Mouse (Mus musculus) layer of hippocampus, postnatal 36 days (tissue): ENCODE measurements around the gene Metrnl. TPM values are rescaled to one million over a fixed set of nuclear protein-coding genes. Genes with fewer than 3 reads are reported as not detected.
"Not testable (repeated sequence)": the region's sequence is repeated elsewhere in the genome, so short reads cannot be mapped to it uniquely, and the experiment has no call there.

ENCODE experiments used
- DNase-seq, 2 experiments: peaks; one replicate each; pipeline ENCODE4 v3.0.0; 2022
- total RNA-seq, 2 experiments: library from RNA; stranded (reverse); gene quantifications; 2 replicates each; pipeline ENCODE4 v1.2.3; 2021

The Metrnl gene
- 10 to 100 TPM in 1 of 2 experiments, 1 to 10 TPM in 1; 9.2 to 10.2 TPM for total RNA-seq

DNA sequence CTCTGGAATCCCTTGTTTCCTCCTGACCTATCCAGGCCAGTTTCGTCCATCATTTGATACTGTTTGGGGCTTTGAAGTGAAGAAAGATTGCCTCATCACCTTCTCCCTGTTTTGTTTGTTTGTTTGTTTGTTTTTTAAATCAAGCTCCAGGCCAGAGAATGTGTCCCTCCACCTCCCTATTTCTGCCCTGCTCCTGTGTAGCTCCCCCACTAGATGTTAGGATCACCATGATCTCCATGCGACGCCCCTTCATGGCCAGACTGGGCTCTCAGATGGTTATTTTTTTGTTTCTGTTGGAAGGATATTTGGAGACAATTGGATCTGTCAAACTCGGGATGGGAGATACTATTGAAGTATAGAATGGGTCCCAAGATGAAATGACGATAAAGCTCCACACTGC lies at the start of gene Metrnl:
Metrnl (plus strand) TSS at position 301 of the 400 bp plus-strand sequence.
- no peak for DNase-seq

DNA sequence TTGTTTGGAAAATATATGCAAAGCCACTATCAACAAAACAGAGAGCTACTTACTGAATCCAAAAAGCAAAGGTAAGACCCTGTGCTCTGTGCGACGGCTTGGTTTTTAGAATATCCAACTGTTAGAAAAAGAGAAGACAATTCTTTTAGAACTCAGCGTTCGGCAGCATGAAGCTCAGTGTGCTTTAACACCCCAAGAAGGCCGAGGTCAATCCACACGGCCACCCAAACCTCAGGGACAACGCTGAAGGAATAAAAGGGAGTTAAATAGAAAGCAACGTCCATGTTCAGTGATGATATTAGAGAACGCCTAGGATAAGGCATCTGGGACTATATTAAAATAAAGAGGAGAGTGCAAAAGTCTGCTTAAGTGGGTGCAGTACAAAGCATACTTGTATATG lies 49.8 kb upstream of the Metrnl start:
- no peak for DNase-seq

DNA sequence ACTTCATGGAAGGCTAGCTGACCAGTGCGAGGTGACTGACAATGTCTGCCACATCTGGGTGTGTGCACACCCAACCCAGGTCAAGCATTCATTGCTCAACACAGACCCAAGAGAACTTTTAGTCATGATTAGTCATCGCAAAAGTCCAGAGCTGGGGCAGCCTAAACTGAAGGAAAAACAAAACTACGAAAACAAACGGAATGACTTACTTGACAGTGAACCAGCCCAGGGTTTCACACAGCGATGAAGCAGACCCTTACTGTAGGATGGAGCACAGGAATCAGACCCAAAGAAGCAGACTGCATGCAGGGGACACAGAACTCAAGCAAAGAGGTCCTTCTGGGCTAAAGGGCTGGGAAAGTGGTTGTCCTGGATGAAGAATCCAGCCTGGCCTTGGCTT lies 49.4 kb upstream of the Metrnl start:
- DNase-seq = no peak

DNA sequence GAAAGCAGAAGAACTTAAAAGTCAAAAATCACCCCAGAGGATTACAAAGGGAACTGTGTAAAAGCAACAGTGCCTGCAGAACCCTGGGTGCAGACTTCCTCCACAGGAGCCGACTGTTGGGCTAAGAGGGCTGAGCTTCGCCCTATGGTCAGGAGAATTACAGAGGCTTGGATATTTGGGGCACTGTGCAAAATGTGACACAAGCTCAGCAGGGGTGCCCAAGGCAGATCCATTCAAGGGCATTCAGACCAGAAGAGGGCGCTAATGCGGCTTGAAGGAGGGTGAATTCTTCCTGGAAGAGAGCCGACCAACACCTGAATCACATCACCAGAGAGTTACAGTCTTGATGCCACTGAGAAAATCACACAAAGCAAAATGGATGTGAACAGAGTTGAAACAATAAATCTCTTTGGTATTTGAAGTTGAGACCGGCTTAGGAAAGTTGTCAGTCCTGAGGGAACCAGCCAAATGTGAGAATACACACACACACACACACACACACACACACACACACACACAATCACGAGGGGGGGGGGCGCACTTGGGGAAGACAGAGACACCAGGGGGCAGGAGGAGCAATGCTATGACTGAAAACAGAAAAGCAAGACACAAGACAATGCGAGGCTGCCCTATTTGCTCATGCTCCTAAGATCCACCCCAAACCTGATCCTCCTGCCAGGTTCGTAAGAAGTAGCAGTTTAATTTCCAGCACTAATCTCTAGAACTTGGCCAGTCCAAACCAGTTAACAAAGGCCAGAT lies 48.6 kb upstream of the Metrnl start:
- no peak for DNase-seq

DNA sequence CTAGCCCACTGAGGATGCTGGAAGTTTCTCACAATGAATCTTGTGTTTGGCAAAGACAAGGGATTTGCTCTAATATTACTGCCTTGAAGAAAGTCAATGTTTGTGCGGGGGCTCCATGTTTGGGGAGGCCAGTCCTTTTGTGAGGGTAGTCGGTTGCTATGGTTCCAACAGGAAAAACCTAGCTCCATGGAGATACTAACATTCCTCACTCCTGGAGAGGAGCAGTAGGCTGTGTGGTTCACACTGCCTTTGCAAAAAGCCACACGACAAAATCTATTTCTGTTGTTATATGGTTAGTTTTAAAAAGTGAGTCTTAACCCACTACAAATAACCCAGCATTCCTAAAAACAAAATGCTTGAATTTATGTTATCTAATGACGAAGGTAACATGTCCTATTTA lies 47.7 kb upstream of the Metrnl start:
- DNase-seq = no peak

DNA sequence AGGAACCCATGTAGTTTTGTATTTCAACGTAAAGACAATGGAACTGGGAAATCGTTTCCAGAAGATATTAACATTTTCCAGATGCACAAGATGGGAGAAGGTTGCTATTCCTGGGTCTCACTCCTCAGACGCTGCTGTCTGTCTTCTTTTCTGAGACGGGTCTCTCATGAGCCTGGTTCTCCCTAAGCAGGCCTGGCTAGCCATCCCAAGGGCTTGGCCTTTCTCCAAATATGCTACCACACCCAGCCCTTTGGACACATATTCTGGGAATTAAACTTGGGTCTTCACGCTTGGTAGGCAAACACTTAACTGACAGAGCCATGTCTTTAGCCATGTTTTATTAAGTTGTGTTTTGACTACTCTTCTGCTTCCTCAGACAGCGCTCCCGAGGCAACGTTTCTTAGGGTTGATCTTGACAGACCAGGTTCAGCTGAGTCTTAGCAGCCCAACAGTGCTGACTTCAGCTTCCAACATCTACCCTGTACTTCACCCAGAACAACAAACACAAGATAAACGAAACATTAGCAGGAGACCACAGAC lies 46.9 kb upstream of the Metrnl start:
- DNase-seq = no peak

DNA sequence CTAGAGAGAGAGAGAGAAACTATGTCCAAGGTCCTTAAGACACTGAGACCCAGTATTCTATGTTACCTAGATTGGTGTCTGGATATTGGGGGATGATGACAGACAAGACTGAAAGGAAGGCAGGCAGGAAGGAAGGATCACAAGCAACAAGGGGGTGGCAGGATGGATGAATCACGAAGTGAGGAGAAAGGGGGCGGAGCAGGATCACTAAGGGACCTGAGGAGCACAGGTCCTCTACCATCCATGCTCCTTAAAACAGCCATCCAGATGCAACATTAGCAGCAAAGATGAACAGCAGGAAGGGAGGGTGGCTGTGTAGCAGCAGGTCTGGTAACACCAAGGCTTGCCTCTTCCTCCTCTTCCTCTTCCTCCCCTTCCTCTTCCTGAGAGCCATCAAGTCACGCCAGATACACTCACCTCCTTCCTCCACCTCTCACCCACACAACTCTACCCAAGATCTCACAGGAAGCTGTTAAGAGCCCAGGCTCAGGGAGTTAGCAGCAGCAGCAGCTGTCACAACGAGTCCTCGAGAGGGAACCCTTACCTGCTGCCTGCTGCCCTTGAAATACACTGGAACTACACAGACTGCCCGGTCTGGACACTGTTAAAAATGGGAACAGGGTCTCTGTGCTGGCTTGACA lies 46.1 kb upstream of the Metrnl start:
- DNase-seq = no peak

DNA sequence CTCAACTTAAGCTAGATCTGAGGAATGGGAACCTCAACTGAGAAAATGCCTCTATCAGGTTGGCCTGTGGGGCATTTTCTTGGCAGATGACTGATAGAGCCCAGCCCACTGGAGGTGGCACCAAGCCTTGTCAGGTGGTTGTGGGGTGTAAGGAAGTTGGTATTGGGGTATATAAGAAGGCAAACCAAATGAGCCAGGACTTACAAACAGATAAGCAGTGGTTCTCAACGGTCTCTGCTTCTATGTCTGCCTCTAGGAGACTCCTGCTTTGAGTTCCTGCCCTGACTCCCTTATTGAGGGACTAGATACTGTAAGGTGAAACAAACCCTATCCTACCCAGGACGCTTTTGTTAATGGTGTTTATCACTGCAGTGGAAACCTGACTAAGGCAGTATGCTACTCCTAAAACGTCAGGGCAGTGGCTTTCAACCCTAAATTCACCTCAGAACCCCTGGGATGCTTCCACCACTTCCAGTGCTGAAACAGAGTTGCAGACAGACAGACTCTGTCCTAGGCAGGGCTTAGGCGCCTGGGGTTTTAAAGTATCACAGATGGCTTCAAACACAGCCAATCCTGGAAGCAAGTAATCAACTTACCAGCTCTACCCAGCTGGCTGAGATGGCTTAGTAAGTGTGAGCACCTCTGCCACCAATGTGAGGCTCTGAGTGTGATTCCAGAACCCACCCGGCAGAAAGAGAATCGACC lies 45.4 kb upstream of the Metrnl start:
- no peak for DNase-seq

DNA sequence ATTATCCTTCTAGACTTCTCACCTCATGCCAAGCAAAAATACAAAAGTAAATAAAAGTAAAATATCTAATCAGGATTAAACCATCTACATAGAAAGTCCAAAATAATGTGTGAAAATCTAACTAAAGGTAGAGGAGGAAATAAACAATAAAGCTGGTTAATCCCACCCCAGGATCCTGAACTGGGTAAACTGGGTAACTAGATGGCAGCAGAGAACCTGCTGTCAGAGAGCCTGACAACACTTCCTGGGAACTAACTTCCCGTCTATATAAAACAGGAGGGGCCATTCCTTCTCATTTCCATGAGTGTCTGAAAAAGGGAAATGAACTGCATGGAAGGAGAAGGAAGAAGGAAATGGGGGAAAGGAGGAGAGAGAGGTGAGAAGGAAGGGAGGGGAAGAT lies 43.2 kb upstream of the Metrnl start:
- no peak for DNase-seq

DNA sequence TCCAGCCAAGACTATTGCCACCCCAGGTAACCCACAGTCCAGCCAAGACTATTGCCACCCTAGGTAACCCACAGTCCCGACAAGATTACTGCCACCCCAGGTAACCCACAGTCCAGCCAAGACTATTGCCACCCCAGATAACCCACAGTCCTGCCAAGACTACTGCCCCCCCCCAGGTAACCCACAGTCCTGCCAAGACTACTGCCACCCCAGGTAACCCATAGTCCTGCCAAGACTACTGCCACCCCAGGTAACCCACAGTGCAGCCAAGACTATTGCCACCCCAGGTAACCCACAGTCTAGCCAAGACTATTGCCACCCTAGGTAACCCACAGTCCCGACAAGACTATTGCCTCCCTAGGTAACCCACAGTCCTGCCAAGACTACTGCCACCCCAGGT lies 40.7 kb upstream of the Metrnl start:
- DNase-seq = not testable (repeated sequence)

DNA sequence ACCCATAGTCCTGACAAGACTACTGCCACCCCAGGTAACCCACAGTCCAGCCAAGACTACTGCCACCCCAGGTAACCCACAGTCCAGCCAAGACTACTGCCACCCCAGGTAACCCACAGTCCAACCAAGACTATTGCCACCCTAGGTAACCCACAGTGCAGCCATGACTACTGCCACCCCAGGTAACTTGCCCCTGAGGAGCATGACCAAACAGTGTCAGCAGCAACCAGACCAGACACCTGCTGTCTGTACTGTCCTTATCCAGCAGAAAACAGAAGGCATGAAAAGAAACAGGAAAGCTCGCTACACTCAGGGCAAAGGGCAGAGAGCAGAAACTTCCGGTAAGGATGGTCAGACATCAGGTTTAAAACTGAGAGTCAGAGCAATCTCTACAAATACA lies 40.2 kb upstream of the Metrnl start:
- DNase-seq = no peak

DNA sequence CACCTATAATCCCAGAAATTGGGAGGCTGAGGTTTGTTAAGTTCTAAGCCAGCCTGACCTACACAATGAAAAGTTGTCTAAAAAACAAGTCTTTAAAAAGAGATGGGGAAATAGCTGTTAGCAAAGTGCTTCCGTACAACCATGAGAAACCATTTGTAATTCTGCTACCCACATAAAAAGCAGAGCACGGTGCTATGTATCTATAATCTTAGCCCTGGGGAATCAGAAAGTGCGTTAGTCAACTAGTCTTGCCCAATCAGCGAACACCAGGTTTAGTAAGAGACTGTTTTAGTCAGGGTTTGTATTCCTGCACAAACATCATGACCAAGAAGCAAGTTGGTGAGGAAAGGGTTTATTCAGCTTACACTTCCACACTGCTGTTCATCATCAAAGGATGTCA lies 33.8 kb upstream of the Metrnl start:
- no peak for DNase-seq

DNA sequence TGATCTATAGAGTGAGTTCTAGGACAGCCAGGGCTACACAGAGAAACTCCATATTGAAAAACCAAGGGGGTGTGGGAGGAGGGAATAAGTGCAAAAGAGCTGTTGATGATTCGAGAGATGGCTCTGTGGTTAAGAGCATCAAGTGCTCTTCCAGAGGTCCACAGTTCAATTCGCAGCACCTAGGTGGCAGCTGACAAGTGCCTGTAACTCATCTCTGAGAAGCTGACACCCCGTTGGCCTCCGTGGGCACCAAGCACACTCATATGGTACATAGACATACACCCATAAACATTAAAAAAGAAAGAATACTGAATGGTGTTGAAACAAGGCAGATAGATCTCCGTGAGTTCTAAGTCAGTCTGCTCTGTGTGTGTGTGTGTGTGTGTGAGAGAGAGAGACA lies 32.6 kb upstream of the Metrnl start:
- DNase-seq = no peak

DNA sequence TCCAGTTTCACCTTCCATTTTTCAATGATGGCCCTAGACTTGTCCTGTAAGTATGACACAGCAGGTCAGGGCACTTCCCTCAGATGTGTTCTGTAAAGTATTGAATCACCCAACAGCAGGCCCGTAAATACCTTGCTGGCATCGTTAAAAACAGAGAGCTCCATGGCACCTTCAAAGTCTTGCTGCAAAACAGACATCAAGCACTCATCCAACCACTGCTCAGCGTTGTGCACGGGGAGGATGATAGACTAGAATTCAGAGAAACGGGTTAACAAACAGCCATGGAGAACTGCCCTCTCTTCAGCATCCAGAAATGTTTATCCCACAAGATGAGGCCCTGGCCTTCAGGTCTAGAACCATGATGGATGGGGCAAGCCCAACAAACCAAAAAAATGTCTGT lies 30.4 kb upstream of the Metrnl start:
- DNase-seq = no peak

DNA sequence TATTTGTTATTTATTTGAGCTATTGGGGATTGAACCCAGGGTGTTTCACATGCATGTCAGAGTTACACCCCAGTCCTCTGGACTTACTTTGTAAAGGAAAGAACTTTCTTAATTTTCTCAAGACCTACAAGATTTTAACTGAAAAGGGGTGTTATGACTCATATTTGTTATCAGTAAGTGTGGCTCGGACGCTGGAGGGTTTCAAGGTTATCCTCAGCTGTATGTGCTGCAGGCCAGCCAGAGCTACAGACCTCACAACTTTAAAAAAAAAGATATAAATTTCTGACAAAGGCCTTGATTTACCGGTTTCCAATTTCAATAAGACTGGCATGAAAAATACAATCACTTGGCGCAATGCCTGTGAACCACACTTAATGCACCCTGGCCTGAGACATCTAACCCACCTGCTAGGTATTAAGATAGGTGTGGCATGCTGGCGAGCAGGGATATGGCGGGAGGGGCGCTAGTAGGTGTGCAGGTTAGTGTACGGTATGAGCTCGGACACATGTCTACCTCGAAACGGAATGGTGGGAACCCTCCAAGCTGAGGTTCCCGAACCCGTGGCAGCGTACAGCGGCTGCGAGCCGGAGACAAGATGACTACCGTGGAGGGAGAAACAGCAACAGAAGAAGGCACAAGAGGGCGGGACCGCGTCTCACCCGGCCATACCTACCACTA lies 28.9 kb upstream of the Metrnl start:
- DNase-seq = no peak

DNA sequence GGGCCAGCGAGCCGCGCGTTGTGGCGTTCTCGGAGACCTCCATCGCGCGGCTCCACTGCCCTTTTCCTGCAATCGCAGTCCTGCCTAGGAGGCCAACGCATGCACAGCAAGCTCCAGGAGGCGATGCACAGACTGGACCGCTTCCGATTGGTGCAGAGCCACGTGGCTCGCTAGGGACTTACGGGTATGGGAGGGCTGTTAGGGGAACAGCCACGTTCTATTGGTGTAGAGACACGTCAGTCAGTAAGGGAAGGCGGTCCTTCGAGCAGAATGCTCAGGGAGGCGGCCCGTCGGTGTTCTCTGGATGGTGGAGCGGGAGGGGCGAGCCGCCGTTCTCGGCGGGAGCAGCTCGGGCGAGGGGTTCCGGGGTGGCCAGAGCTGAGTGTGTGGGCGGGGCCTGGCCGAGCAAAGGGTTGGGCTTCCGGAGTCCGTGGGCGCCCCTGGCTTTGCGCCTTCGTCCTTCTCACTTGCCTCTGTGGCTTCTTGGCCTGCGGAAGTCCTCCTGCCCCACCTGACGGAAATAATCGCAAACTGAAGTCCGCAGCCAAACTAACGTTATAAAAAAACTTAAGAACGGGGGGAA lies 28.3 kb upstream of the Metrnl start, which contains the start of gene B3gntl1:
B3gntl1 (minus strand) TSS at position 164 of the 583 bp plus-strand sequence.
- DNase-seq = peak; percentile 100

DNA sequence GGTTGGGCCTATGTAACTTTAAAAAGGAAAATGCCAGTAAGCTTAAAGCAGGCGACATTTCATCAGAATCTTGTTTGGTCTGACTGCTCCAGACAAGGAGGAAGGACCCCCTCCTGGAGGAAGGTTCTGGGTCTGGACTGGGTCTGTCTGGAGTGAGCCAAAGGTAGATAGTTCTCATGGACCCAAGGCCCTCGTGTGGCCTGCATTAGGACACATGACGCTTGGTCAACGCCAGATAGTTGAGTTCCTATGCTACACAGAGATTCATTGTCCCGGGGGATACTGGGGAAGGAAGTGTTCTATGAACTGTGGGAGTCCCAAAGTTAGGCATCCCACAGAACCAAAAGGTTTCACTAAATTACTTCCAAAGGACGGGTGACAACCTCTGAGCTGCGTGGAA lies 27.7 kb upstream of the Metrnl start:
- no peak for DNase-seq

DNA sequence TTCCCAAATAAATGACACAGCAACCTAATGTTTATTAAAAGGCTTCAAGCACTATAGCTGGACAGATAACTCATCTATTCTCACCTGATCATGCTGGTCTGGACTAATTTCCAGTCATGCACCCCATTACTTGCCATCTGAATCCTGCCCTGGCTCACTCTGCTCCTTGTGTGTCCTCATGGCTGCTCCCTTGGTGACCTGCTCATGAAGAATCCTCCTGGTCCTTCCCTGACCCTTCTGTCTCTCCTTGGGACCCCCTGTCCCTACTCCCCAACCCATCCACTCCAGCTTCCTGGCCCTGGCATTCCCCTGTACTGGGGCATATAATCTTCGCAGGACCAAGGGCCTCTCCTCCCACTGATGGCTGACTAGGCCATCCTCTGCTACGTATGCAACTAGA lies 24.5 kb upstream of the Metrnl start:
- DNase-seq = no peak

DNA sequence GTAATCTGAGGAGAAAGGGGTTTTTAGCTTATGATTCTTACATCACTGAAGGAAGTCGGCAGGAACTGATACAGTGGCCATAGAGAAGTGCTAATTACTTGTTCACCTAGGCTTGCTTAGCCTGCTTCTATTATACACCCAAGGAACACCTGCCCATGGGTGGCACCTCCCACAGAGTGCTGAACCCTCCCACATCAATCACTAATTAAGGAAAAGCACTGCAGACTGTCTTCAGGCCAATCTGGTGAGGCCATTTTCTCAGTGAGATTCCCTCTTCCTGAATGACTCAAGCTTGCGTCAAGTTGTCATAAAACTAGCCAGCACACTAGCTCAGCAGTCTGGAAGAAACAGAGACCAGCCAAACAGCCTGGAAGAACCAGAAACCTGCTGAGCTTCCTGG lies 21.8 kb upstream of the Metrnl start:
- DNase-seq = no peak

DNA sequence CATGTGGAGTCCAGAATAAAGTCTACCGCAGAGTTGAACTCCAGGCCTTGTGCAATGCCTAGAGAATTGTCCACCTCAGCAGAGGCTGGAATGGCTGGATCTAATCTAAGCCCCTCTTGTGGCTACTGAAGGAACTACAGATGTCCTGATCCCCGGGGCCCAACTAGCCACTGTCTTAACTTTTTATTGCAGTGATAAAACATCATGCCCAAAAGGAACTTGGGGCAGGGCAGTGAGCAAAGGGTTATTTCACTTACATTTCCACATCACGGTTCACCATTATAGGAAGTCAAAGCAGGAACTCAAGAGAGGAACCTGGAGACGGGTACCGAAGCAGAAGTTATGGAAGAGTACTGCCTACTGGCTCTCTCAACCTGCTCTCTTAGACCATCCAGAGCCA lies 20.6 kb upstream of the Metrnl start:
- no peak for DNase-seq

DNA sequence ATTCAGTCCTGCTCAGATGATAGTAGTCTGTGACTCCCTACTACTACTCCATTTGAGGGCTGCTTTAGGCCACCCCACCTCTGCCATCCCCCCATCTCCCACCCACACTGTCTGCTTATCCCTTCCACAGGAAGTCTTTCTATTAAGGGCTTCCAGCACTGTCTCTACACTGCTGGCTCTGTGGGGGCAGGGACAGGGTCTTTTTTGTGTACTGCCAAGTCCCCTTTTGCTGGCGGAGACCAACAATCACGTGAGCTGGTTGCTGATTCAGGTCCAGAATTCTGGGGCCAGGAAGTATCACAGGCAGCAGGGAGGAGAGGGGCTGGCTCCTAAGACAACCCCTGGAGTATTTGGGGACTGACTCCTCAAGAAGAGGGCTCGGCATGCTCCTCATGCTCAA lies 18.1 kb upstream of the Metrnl start:
- DNase-seq = no peak

DNA sequence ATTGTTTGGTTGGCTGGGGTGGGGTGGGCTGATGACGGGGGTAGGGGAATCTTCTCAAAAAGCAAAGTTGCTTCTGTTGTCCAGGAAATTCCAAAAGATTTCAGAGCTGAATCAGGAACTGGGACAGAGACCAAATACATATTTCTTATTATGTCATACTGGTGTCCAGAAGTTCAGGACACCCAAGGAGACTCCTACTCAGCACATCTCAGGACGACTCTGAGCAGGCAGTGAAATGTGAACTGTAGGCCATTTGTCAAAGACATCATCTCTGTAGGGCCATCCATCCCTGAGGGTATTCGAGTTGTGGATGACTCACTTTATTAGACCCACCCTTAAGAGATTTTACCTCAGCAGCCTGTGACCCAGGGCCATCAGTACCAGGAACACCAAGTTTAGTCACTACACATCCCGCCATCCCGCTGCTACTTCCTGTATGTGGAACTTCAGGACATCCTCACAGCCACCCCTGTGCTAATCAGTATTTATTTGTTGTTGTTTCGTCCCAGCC lies 15.8 kb upstream of the Metrnl start:
- DNase-seq = no peak
